Mouse (Mus musculus) heart, embryonic 12.5 days (tissue): ENCODE results near the gene Clip2. TPM values are rescaled to one million over a fixed set of nuclear protein-coding genes. Genes with fewer than 3 reads are reported as not detected.

Experiments
- ATAC-seq: fragments of 200-750 bp; cut with Nextera tagmentation; 2 replicates; pipeline ENCODE4 v1.8.0; 2017; ENCODE audit warnings: moderate TSS enrichment, moderate library complexity; ENCODE audit not compliant: insufficient number of reproducible peaks, low FRiP score
- H3K27ac ChIP-seq: fragments of 300-500 bp; sonication (generic); 2 replicates; pipeline ENCODE4 v1.5.1; 2016; ENCODE audit warnings: mild to moderate bottlenecking, moderate library complexity; ENCODE audit not compliant: poor library complexity, severe bottlenecking
- H3K27me3 ChIP-seq: fragments of 300-500 bp; sonication (generic); replicated peaks from 2 replicates; pipeline ENCODE4 v1.6.1; 2016; ENCODE audit warnings: mild to moderate bottlenecking, moderate library complexity
- H3K36me3 ChIP-seq: fragments of 300-500 bp; sonication (generic); 2 replicates; pipeline ENCODE4 v1.6.1; 2016; ENCODE audit warnings: mild to moderate bottlenecking, moderate library complexity
- H3K4me1 ChIP-seq: fragments of 300-500 bp; sonication (generic); replicated peaks from 2 replicates; pipeline ENCODE4 v1.6.1; 2016; ENCODE audit warnings: mild to moderate bottlenecking
- H3K4me2 ChIP-seq: fragments of 300-500 bp; sonication (generic); 2 replicates; pipeline ENCODE4 v1.6.1; 2016; ENCODE audit warnings: mild to moderate bottlenecking, moderate library complexity
- H3K4me3 ChIP-seq: fragments of 300-500 bp; sonication (generic); 2 replicates; pipeline ENCODE4 v1.5.1; 2016; ENCODE audit warnings: mild to moderate bottlenecking
- H3K9ac ChIP-seq: fragments of 300-500 bp; sonication (generic); 2 replicates; pipeline ENCODE4 v1.6.1; 2016; ENCODE audit warnings: mild to moderate bottlenecking, moderate library complexity
- H3K9me3 ChIP-seq: fragments of 300-500 bp; sonication (generic); replicated peaks from 2 replicates; pipeline ENCODE4 v1.6.1; 2016; ENCODE audit warnings: mild to moderate bottlenecking, moderate library complexity
- WGBS: fragments of 180-500 bp; shearing (Covaris S2); methylation state at CpG from one replicate; pipeline ENCODE4 v1.1.7; 2016; 5-methylcytosine and 5-hydroxymethylcytosine counted together
- polyA plus RNA-seq: library from polyadenylated mRNA; unstranded; fragments of >200 nt; fragmentation: Nextera tagmentation; extraction: Ambion mirVana; gene quantifications from 2 replicates; pipeline ENCODE4 v1.2.1, GENCODE M21; 2016

The Clip2 gene
- polyA plus RNA-seq, 1 experiment from 2014 or later, result 2.7 TPM

- Histone ChIP-seq H3K27ac (no peak overlapping the region), H3K4me2 (no peak overlapping the region), H3K36me3 (no peaks in the 10 kb centered on the region), H3K4me1 (peaks cover 9% of the 10 kb centered on the region), H3K4me3 (no peak overlapping the region), H3K9ac (no peak overlapping the region), H3K9me3 (no peaks in the 10 kb centered on the region), H3K27me3 (no peaks in the 10 kb centered on the region)
- WGBS, result 55% methylated on average over 3 of the region's 3 CpGs
- ATAC-seq, result no peak
These were observed 26.9 kb upstream of the Clip2 start for GRCm38 (mm10) chr5:134579135-134579534.

- Histone ChIP-seq H3K4me3 (no peak overlapping the region), H3K9ac (no peak overlapping the region), H3K36me3 (no peaks in the 10 kb centered on the region), H3K27ac (no peak overlapping the region), H3K27me3 (no peaks in the 10 kb centered on the region), H3K4me1 (peaks cover 7% of the 10 kb centered on the region), H3K4me2 (no peak overlapping the region), H3K9me3 (no peaks in the 10 kb centered on the region)
- WGBS, result 84% methylated on average over 7 of the region's 7 CpGs
- ATAC-seq, result no peak
These were observed 25.3 kb upstream of the Clip2 start for GRCm38 (mm10) chr5:134577534-134577933.

GRCm38 (mm10) chr5:134576517-134577220 lies 24.4 kb upstream of the Clip2 start:
- Histone ChIP-seq H3K4me1 (peaks cover 13% of the 10 kb centered on the region), H3K9me3 (no peaks in the 10 kb centered on the region), H3K36me3 (no peaks in the 10 kb centered on the region), H3K4me2 (no peak overlapping the region), H3K27me3 (no peaks in the 10 kb centered on the region), H3K9ac (no peak overlapping the region), H3K4me3 (no peak overlapping the region), H3K27ac (no peak overlapping the region)
- ATAC-seq, result no peak
- 73% methylated on average over 14 of the region's 14 CpGs for WGBS

- Histone ChIP-seq H3K27ac (no peak overlapping the region), H3K36me3 (no peaks in the 10 kb centered on the region), H3K9ac (no peak overlapping the region), H3K4me2 (no peak overlapping the region), H3K9me3 (no peaks in the 10 kb centered on the region), H3K27me3 (no peaks in the 10 kb centered on the region), H3K4me3 (no peak overlapping the region), H3K4me1 (peaks cover 13% of the 10 kb centered on the region)
- ATAC-seq, result no peak
- WGBS, result 90% methylated on average over 5 of the region's 5 CpGs
These were observed 23.6 kb upstream of the Clip2 start for GRCm38 (mm10) chr5:134575833-134576232.

- WGBS, result 30% methylated on average over 10 of the region's 10 CpGs
- Histone ChIP-seq H3K36me3 (no peaks in the 10 kb centered on the region), H3K27me3 (no peaks in the 10 kb centered on the region), H3K9me3 (no peaks in the 10 kb centered on the region), H3K4me1 (peaks cover 13% of the 10 kb centered on the region), H3K27ac (peak overlapping the region; percentile 61; the same call in 1 of the 2 replicates), H3K4me3 (peak overlapping the region; percentile 57), H3K4me2 (peak overlapping the region; percentile 93), H3K9ac (peak overlapping the region; percentile 71)
- no peak for ATAC-seq
These were observed 20.4 kb upstream of the Clip2 start for GRCm38 (mm10) chr5:134572508-134573214.

GRCm38 (mm10) chr5:134571730-134572507 lies 19.7 kb upstream of the Clip2 start:
- peak; percentile 68; the same call in 1 of the 2 replicates for ATAC-seq
- peak overlapping the region; percentile 61 for H3K27ac ChIP-seq
- no peaks in the 10 kb centered on the region for H3K9me3 ChIP-seq
- H3K4me1 ChIP-seq, result peaks cover 13% of the 10 kb centered on the region
- H3K9ac ChIP-seq, result peak overlapping the region; percentile 71
- no peaks in the 10 kb centered on the region for H3K27me3 ChIP-seq
- WGBS, result under 1% methylated on average over 23 of the region's 23 CpGs
- H3K4me2 ChIP-seq, result peak overlapping the region; percentile 93
- H3K36me3 ChIP-seq, result no peaks in the 10 kb centered on the region
- peak overlapping the region; percentile 57 for H3K4me3 ChIP-seq

- Histone ChIP-seq H3K4me1 (peaks cover 13% of the 10 kb centered on the region), H3K4me3 (no peak overlapping the region), H3K9ac (no peak overlapping the region), H3K9me3 (no peaks in the 10 kb centered on the region), H3K27me3 (no peaks in the 10 kb centered on the region), H3K27ac (peak overlapping the region; percentile 29; the same call in 1 of the 2 replicates), H3K4me2 (no peak overlapping the region), H3K36me3 (no peaks in the 10 kb centered on the region)
- WGBS, result 50% methylated on average over 8 of the region's 8 CpGs
- ATAC-seq, result no peak
These were observed 16.8 kb upstream of the Clip2 start for GRCm38 (mm10) chr5:134568964-134569491.

- no peaks in the 10 kb centered on the region for H3K36me3 ChIP-seq
- no peak overlapping the region for H3K27ac ChIP-seq
These were observed 15.8 kb upstream of the Clip2 start for GRCm38 (mm10) chr5:134568030-134568429.

GRCm38 (mm10) chr5:134567445-134567844 lies 15.2 kb upstream of the Clip2 start:
- 63% methylated on average over 4 of the region's 4 CpGs for WGBS
- Histone ChIP-seq H3K4me3 (no peak overlapping the region), H3K4me1 (peaks cover 5% of the 10 kb centered on the region), H3K36me3 (no peaks in the 10 kb centered on the region), H3K27me3 (no peaks in the 10 kb centered on the region), H3K9me3 (no peaks in the 10 kb centered on the region), H3K4me2 (no peak overlapping the region), H3K27ac (no peak overlapping the region), H3K9ac (no peak overlapping the region)
- no peak for ATAC-seq

More at GRCm38 (mm10) chr5:134568030-134568429, 15.8 kb upstream of the Clip2 start:
- Histone ChIP-seq H3K4me2 (no peak overlapping the region), H3K4me1 (peaks cover 11% of the 10 kb centered on the region), H3K27me3 (no peaks in the 10 kb centered on the region), H3K4me3 (no peak overlapping the region), H3K9ac (no peak overlapping the region), H3K9me3 (no peaks in the 10 kb centered on the region)
- ATAC-seq, result no peak
- 62% methylated on average over 3 of the region's 3 CpGs for WGBS

- Histone ChIP-seq H3K36me3 (no peaks in the 10 kb centered on the region), H3K4me2 (no peak overlapping the region), H3K9me3 (no peaks in the 10 kb centered on the region; the same call in 1 of the 2 replicates), H3K4me3 (no peak overlapping the region), H3K9ac (no peak overlapping the region), H3K4me1 (no peaks in the 10 kb centered on the region), H3K27me3 (no peaks in the 10 kb centered on the region), H3K27ac (no peak overlapping the region)
- no peak for ATAC-seq
- 79% methylated on average over 6 of the region's 6 CpGs for WGBS
These were observed 13.5 kb upstream of the Clip2 start for GRCm38 (mm10) chr5:134565696-134566095.

- ATAC-seq, result no peak
- WGBS, result 97% methylated on average over 2 of the region's 2 CpGs
- no peak overlapping the region for H3K27ac ChIP-seq
These were observed 12.0 kb upstream of the Clip2 start for GRCm38 (mm10) chr5:134564272-134564671.

More at GRCm38 (mm10) chr5:134564272-134564671, 12.0 kb upstream of the Clip2 start:
- H3K4me3 ChIP-seq, result no peak overlapping the region
- no peaks in the 10 kb centered on the region for H3K36me3 ChIP-seq
- H3K27me3 ChIP-seq, result no peaks in the 10 kb centered on the region
- H3K9me3 ChIP-seq, result no peaks in the 10 kb centered on the region; the same call in 1 of the 2 replicates
- no peaks in the 10 kb centered on the region for H3K4me1 ChIP-seq
- no peak overlapping the region for H3K9ac ChIP-seq
- no peak overlapping the region for H3K4me2 ChIP-seq
